Mouse (Mus musculus) adipocyte (in vitro differentiated cells): ENCODE results near the gene Rftn1.

ENCODE experiments used
- DNase-seq: peaks from one replicate; pipeline ENCODE4 v3.0.0-alpha.2; 2016; ENCODE audit warnings: low spot score

Rftn1 gene

DNA sequence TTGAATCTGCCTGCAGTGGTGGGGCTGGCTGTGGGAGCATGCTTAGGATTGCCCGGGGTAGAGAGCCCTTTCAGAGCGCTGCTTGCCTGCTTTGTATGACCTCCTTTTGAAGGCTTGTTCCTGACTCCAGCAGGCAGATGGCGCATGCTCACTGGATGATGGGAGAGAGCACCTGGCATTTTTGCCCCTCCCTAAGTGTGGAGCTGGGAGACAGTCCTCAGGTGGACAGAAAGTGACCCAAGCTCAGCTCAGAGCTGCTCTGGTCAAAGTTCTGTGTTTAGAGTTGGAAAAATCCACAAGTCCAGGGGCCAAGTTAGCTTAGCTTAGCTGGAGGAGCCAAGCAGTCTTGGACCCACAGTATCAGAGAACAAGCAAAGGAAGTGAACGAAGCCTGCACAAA, 208.9 kb downstream of the Rftn1 start:
- no peak for DNase-seq

DNA sequence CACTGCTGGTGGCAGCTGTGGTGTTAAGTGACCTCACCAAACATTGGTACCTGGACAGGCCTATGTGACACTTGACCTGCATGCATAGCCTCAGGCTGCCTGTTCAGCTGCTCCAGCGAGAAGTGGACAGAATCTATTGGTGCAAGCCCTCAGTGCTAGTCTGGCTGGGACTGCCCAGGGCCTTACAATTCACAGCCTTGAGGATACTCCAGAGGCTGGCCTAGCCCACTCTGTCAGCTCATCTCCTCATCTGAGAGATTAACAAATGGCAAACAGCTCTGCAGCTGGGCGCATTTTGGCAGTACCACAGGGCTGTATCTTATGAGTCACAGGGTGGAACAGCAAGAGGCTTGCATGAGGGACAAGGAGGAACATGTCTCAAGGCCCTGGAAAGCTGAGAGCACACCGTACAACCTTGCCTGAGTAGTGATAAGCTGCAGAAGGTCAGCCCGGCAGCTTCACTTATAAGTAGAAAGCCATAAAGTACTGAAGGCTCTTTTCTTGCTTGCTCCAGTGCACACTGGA, 210.7 kb downstream of the Rftn1 start:
- no peak for DNase-seq

DNA sequence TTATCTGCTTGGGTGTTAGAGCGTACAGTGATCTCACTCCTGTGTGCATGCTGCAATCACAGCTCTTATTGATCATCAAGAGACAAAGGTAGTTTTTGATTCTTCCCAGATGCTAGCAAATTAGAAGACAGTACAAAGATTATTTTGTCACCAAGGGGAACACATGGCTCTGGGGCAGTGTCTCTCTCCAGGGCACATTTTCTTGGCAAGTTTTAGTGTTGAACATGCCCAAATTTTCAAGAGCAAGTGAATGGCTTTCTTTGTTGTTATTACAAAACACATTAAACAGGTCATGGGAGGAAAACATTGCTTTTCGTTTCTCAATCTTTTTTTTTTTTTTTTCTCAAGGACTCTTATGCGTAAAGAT, 213.1 kb downstream of the Rftn1 start:
- no peak for DNase-seq

DNA sequence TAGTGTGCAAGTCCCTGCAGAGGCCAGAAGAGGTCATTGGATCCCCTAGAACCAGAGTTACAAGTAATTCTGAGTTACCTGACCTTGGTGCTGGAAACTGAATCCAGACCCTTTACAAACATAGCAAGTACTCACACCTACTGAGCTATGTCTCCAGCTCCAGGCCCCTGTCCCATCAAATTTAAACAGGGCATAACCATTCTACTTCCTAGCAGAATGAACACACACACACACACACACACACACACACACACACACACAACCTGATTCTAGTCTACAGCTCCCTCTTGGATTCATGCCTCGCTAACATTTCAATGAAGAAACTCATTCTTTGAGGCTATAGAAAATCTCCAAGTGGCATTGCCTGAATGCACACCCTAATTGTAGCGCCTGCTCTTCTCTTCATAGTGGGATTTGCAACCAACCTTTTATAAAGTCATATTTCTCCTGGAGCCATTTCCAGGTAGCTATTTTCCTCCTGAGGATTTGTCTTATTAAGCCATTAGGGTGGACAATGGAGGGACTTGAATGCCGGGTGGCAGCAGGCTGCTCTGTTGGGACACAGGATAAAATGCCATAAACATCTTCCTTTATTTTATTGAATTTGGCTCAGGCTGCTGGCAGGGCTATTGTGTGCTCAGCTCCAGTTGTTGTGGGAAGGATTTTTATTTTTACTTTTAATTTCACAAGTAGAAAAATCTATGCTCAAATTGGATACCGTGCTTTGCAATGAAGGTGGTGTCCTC, 213.6 kb downstream of the Rftn1 start:
- no peak for DNase-seq

DNA sequence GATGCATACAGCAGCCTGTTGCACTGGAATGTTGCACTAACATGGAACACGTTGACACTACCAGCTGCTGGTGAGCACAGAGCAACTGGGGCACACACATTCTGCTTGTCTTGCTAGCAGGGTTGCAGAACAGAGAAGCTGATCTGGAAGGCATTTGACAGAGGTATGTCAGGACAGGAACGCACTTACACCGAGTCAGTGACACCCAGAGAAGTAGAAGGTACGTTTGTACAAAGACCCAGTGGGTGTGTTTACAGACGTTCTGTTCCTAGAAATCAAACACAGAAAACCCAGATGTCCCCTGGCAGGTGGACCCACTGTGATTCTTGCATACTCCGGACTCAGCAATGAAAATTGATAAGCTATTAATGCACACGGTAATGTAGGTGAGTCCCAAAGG, 215.0 kb downstream of the Rftn1 start:
- no peak for DNase-seq

DNA sequence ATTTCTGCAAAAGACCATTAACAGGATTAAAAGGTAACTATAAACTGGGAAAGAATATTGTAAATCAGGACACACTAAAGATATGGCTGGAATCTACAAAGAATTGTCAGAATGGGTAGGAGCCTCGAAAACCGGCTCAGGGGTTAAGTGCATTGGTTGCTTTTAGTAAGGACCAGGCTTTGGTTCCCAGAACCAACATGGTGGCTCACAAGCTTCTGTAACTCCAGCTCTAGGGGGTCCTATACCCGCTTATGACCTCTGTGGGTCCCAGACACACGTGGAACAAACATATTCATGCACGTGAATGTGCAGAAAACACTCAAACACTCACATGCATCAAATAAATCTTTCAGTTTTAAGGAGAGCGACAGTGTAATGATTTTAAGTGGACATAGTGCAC, 215.5 kb downstream of the Rftn1 start:
- no peak for DNase-seq

DNA sequence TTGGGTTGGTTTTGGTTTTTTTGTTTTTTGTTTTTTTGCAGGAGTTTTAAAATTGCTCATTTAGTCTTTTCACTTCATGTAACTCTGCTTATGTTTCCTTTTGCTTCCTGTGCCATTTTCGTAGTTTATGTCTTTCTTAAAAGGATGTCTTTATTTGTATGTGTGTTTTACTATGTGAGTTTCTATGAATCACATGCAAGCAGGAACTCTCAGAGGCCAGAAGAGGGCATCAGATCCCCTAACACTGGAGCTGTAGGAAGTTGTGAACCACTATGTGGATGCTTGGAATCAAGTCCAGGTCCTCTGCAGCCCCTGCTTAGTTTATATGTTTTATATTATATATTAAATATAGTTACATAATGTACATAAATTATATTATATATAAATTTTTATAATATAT, 218.3 kb downstream of the Rftn1 start:
- no peak for DNase-seq

DNA sequence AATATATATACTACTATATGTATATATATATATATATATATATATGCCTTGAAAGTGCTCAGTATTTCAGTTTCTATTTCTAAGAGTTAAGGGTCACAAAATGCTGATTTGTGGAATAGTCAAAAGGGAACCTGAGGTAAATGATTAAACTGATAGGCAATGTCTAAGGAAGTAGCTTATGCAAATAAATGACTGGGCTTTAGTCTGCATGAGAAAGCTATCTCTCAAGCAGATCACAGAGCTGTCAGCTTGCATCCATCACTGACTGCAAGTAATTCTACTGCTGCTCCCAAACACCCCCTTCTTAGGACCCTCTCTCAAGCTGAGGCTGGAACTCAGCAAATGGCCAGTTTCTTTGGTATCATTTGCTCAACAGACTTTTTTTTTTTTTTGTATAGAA, 219.4 kb downstream of the Rftn1 start:
- no peak for DNase-seq

DNA sequence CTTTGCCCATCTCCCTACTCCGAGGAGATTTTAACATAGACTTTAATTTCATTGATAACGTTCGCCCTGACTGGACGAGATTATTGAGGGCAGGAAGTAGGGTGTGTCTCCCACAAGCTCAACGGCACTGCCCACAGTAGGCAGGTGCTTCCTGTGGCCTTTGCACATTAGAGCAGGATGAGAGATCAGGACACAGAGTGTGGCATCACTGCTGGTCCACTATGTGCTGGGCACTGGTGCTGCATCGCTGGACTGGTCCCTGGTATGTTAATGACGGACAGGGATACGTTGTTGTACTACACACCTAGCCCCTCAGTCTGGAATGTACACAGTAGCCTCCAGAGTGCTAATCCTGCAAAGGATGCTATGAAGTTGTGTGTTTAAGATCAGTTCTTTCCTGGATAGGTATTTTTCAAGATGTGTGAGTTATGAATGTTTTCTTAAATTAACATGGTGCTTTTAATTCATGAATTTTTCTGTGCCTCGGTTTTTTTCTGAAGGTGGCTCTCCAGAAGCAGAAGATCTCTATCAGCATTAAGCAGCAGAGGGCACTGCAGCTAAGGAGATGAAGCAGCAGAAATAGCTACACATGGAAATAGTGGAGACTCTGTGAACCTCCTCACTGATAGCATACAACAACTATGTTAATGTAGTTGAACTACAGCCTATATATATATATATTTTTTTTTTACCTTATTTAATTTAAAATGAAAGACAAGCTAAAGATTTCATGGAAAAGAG, 221.8 kb downstream of the Rftn1 start:
- peak; percentile 46 for DNase-seq

DNA sequence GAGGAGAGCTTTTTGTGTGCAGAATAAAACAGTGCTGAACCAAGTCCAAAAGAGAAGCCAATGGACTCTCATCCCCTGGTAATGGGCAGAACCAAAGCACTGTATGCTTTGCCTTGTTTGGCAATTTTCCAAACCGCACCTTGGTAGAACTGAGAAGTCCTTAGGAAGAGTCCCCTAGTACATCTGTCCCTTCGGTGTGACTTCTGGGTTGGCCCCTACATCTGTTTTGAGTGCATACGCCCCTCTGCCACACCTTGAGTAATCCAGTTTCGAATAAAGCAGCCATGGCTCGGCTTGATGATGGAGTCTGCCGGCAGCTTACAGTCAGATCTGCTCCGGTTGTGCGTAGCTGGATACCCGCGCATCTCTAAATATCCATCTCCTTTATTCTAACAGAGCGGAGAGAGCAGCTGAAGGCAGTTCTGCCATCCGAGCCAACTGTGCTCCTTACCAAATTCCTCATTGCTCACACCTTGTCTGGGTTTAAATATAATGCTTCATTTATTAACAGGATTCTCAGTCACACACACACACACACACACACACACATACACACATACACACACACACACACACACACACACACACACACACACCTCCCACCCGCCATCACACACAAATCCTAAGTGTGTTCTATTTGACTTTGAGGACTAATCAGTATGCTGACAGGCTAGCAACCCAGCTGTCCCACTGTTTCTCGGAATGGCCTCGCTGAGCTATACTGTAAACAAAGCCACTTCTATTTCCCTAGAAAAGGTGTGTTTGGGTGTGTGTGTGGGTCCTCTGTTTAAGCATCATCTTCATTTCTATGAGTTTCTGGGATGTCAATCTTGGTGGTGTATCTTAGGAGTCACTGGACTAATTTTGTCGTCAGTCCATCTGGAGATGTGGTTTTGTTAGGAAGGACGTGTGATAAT, 224.4 kb downstream of the Rftn1 start:
- no peak for DNase-seq

DNA sequence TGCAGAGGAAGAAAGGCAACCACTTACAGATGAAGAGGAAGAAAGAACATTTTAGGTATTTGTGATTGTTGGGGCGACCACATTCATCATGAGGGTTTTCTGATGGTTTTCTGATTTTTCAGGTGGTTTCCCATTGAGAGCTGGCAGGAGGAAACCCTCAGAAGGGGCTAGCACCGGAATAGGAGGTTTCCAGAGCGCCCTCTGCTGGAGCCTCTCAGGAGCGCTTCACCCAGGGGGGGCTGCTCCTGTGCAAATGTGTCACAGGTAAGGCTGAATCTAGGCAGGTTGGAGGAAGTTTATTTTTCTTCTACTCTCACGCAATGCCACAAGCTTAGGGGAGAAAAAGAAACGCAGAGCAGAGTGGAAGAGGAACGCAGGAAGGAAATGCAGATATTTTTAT, 225.4 kb downstream of the Rftn1 start:
- no peak for DNase-seq

DNA sequence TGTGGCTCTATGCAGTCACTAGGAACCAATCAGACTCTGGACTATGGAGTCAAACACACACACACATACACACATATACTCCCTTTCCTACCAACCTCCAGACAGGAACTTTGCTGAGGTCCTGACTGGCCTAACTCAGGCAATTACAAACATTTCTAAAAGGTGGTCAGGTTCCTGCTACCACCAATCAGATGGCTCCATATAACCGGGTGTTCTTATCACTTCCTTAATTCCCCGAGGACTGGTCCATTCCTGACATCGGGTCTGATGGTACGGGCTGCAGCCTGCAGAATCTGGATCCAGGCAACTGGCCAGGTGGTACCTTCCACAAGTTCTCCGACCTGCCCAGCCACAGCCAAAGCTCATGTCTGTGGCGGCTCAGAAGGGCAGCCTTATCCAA, 226.0 kb downstream of the Rftn1 start:
- no peak for DNase-seq

DNA sequence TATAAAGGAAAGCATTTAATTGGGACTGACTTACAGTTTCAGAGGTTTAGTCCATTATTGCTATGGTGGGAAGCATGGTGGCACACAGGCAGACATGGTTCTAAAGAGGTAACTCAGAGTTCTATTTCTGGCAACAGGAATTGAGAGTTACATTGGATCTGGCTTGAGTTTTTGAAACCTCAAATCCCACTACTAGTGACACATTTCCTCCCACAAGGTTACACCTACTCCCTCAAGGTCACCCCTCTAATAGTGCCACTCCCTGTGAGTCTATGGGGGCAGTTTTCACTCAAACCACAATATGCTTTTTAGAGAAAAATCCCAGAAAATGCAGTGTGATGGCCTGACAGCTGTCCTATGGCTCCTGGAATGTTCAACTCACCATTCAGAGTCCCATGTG, 231.5 kb downstream of the Rftn1 start:
- DNase-seq, result no peak

DNA sequence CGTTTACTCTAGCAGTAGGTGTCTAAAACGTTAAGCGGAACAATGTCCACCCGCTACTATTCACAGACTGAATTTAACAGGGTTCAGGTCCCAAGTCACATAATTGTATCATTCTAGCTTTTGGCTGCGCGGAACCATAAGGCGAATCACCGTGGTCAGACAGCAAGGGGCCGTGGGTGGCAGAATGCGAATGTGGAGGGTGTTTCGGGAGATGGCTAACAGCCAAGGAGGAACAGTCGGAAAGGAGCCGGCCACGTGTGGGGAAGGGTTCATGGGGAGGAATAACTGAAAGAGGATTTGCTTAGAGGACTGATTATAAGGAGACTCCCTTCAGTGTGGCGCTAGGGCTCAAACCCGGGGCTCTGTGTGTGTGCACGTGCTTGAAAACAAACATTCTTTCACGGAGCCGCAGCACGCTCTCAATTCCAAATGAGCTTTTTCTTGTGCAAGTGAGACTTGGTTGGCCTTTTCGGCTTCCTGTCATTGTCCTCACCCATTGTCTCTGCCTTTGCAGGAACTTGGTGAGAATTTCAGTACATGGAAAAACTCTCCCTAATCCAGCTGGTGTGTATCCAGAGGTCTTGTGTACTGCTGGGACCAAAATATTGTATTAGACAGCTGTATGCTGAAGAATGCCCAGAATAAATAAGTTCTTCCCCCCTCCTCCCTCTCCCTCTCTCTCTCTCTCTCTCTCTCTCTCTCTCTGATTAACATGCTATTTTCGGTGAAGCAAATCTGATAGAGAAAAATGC, 238.4 kb downstream of the Rftn1 start:
- DNase-seq, result no peak

DNA sequence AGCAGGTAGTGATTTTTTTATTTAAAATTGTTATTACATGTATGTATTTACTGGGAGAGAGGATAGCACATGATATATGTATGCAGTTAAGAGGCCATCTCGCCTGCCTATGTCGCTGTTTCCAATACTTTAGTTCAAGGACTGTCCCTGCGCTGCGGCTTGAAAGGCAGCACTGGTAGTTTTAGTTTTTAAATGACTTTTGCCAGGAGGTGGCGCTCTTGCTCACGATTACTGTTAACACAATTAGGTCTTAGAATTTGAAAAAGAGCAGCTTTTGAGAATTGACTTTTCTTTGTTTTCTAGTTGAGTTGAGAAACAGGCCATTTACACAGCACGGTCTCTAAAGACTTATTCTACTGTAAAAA, 239.0 kb downstream of the Rftn1 start:
- DNase-seq, result peak; percentile 76

DNA sequence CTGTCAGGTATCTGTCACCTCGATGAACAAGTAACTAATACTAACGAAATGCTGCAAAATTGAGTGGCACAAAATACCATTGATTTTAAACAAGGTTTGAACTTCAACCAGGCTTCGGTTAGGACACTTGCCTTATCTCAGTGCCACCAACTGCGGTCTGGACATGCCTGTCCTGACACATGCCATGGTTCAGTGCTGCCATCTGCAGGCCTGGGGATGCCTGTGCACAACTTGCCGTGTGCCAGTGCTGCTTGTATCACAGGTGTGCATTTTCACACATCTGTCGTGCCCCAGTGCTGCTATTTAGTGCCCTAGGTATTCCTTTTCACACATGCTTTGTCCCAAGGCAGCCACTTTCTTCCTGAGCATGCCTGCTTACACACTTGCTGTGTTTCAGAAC, 247.8 kb downstream of the Rftn1 start:
- DNase-seq, result no peak
